Mouse (Mus musculus) midbrain, embryonic 14.5 days (tissue): ENCODE measurements around the gene Smg9. TPM values are rescaled to one million over a fixed set of nuclear protein-coding genes. Genes with fewer than 3 reads are reported as not detected.

Experiments
- ATAC-seq: fragments of 200-750 bp; cut with Nextera tagmentation; 2 replicates; pipeline ENCODE4 v1.8.0; 2017; ENCODE audit warnings: moderate number of reproducible peaks, moderate library complexity; ENCODE audit not compliant: low FRiP score, low TSS enrichment
- DNase-seq: peaks from one replicate; pipeline ENCODE4 v3.0.0-alpha.2; 2015
- H3K27ac ChIP-seq: fragments of 300-500 bp; sonication (generic); replicated peaks from 2 replicates; pipeline ENCODE4 v1.5.1; 2014; ENCODE audit warnings: mild to moderate bottlenecking, low read depth, low read length, moderate library complexity
- H3K27me3 ChIP-seq: fragments of 300-500 bp; sonication (generic); 2 replicates; pipeline ENCODE4 v1.6.1; 2014; ENCODE audit warnings: low read length, control low read depth, mixed read lengths; ENCODE audit not compliant: control insufficient read depth, insufficient read depth
- H3K36me3 ChIP-seq: fragments of 300-500 bp; sonication (generic); 2 replicates; pipeline ENCODE4 v1.6.1; 2014; ENCODE audit warnings: low read length, control low read depth; ENCODE audit not compliant: control insufficient read depth, insufficient read depth
- H3K4me1 ChIP-seq: fragments of 300-500 bp; sonication (generic); 2 replicates; pipeline ENCODE4 v1.6.1; 2014; ENCODE audit warnings: mild to moderate bottlenecking, antibody characterized with exemption, low read length, control low read depth; ENCODE audit not compliant: control insufficient read depth, insufficient read depth
- H3K4me2 ChIP-seq: fragments of 300-500 bp; sonication (generic); 2 replicates; pipeline ENCODE4 v1.6.1; 2014; ENCODE audit warnings: mild to moderate bottlenecking, low read length, moderate library complexity
- H3K4me3 ChIP-seq: fragments of 300-500 bp; sonication (generic); replicated peaks from 2 replicates; pipeline ENCODE4 v1.5.1; 2014; ENCODE audit warnings: low read depth, low read length
- H3K9ac ChIP-seq: fragments of 300-500 bp; sonication (generic); replicated peaks from 2 replicates; pipeline ENCODE4 v1.6.1; 2014; ENCODE audit warnings: mild to moderate bottlenecking, low read length, moderate library complexity
- H3K9me3 ChIP-seq: fragments of 300-500 bp; sonication (generic); 2 replicates; pipeline ENCODE4 v1.6.1; 2016; ENCODE audit warnings: low read length, control low read depth, mixed read lengths; ENCODE audit not compliant: control insufficient read depth
- WGBS: fragments of 180-500 bp; shearing (Covaris S2); extraction: QIAGEN DNeasy Blood & Tissue Kit; methylation state at CpG from one replicate; pipeline ENCODE4 v1.1.7; 2014; 5-methylcytosine and 5-hydroxymethylcytosine counted together
- polyA plus RNA-seq: library from polyadenylated mRNA; unstranded; fragments of >200 nt; fragmentation: Nextera tagmentation; extraction: Ambion mirVana; gene quantifications from 2 replicates; pipeline ENCODE4 v1.2.1, GENCODE M21; 2014

Smg9 gene
- polyA plus RNA-seq, 1 experiment from 2014 or later = 33.3 TPM

GRCm38 (mm10) chr7:24365258-24366014 is 34.0 kb upstream of the Smg9 start:
- H3K4me3 ChIP-seq = no peak overlapping the region
- WGBS = 81% methylated on average over 5 of the region's 5 CpGs
- H3K36me3 ChIP-seq = no peaks in the 10 kb centered on the region
- no peaks in the 10 kb centered on the region for H3K9me3 ChIP-seq
- DNase-seq (no peak), ATAC-seq (peak; percentile 38; the same call in 1 of the 2 replicates)
- no peaks in the 10 kb centered on the region for H3K27me3 ChIP-seq
- no peak overlapping the region for H3K27ac ChIP-seq
- H3K4me1 ChIP-seq = no peaks in the 10 kb centered on the region
- 0 out of 2 replicates have a peak overlapping the region, but pooled peaks have one; percentile 12 for H3K9ac ChIP-seq
- H3K4me2 ChIP-seq = no peak overlapping the region

GRCm38 (mm10) chr7:24366716-24367632 is 32.4 kb upstream of the Smg9 start:
- no peaks in the 10 kb centered on the region for H3K4me1 ChIP-seq
- H3K9ac ChIP-seq = no peak overlapping the region
- DNase-seq (no peak), ATAC-seq (no peak)
- no peak overlapping the region for H3K4me2 ChIP-seq
- no peaks in the 10 kb centered on the region for H3K27me3 ChIP-seq
- no peaks in the 10 kb centered on the region for H3K36me3 ChIP-seq
- WGBS = 80% methylated on average over 15 of the region's 15 CpGs
- H3K4me3 ChIP-seq = no peak overlapping the region
- no peaks in the 10 kb centered on the region for H3K9me3 ChIP-seq
- no peak overlapping the region for H3K27ac ChIP-seq

GRCm38 (mm10) chr7:24368226-24368625 is 31.2 kb upstream of the Smg9 start:
- Histone ChIP-seq H3K4me2 (no peak overlapping the region), H3K27ac (no peak overlapping the region), H3K27me3 (no peaks in the 10 kb centered on the region), H3K9ac (no peak overlapping the region), H3K4me3 (no peak overlapping the region), H3K4me1 (peaks cover under 1% of the 10 kb centered on the region; the same call in 1 of the 2 replicates), H3K36me3 (no peaks in the 10 kb centered on the region), H3K9me3 (no peaks in the 10 kb centered on the region)
- ATAC-seq (no peak), DNase-seq (no peak)
- 68% methylated on average over 4 of the region's 4 CpGs for WGBS

- ATAC-seq = no peak
- H3K9me3 ChIP-seq = no peaks in the 10 kb centered on the region
- no peak overlapping the region for H3K27ac ChIP-seq
- WGBS = 88% methylated on average over 7 of the region's 7 CpGs
- no peaks in the 10 kb centered on the region for H3K36me3 ChIP-seq
- no peak for DNase-seq
- no peak overlapping the region for H3K4me3 ChIP-seq
- H3K27me3 ChIP-seq = no peaks in the 10 kb centered on the region
- peaks cover 7% of the 10 kb centered on the region; the same call in 1 of the 2 replicates for H3K4me1 ChIP-seq
- H3K4me2 ChIP-seq = no peak overlapping the region
- no peak overlapping the region for H3K9ac ChIP-seq
Observed at GRCm38 (mm10) chr7:24368946-24369345, 30.5 kb upstream of the Smg9 start.

DNA sequence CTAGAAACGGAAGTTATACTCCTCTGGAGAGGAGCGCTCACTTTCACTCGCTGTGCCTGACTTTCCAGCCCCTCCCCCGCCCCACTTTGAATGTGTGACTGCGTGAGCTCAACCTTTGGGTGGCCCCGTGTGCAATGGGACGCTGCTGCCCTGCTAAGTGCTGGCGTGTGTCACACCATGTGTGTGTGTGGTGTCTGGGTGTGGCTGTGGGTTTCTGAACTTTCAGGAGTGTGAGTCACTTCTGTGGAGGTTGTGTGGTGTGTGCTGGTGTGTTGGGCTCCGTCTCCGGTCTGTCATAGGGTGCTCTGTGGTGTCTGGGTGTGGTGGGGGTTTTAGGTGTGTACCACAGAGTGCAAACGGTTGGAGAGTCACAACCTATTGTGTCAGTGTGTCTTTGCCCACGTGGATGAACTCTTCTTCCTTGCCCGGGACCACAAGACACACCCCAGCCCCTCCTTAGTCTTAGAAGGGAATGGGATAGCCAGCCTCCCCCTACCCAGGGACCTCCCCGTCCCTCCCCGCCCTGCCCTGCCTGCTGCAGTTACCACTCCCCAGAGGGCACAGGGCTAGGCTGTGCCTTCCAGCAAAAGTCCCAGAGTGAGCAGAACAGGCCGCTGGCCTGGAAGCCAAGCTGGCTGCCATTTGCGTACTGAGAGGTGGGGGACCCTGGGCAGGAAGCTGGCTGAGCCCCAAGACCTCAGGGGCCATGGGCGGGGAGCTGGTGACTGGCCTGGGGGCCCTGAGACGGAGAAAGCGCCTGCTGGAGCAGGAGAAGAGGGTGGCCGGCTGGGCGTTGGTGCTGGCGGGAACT is 29.5 kb upstream of the Smg9 start, which contains the start of gene Kcnn4:
TSS of gene Kcnn4 (plus strand) at position 533 of the 811 bp plus-strand sequence.
- Histone ChIP-seq H3K27ac (no peak within 1 kb of the TSS), H3K36me3 (no peaks in the 10 kb centered on the region), H3K9ac (no peak within 1 kb of the TSS), H3K27me3 (no peaks in the 10 kb centered on the region), H3K9me3 (no peaks in the 10 kb centered on the region), H3K4me3 (no peak within 1 kb of the TSS), H3K4me1 (peaks cover 7% of the 10 kb centered on the region; the same call in 1 of the 2 replicates), H3K4me2 (no peak within 1 kb of the TSS)
- no peak for DNase-seq
- 50% methylated on average over 23 of the region's 23 CpGs for WGBS
- no peak for ATAC-seq

DNA sequence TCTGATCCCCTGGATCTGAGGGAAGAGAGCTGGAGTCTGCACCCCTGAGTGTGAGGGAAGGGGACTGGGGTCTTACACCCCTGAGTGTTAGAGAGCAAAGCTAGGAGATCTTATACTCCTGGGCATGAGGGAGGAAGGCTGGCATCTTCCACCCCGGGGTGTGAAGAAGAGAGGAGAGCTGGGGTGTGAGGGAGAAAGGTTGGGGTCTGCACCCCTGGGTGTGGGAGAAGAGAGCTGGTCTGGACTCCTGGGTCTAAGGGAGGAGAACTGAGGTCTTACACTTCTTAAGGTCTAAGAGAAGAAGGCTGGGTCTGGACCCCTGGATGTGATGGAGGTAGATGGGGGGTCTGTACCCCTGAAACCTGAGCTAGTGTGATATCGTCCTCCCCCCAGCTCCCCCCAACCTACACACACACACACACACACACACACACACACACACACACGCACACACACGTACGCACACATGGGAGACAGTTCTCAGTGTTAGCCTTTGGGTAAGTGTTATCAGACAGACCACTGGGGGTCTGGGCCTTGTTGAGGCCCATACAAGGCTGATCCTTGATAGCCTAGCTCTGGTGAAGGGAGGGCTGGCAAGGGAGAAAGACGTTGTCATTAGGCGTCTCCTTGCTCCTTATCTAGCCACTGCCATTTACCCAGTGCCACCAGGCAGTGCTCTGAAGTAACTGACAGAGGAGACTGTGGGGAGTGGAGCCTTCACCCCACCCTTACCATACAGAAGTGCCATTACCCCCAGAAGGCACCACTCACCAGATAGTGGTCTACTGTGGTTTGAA is 28.2 kb upstream of the Smg9 start:
- no peaks in the 10 kb centered on the region for H3K9me3 ChIP-seq
- H3K4me3 ChIP-seq = no peak overlapping the region
- H3K27me3 ChIP-seq = no peaks in the 10 kb centered on the region
- 85% methylated on average over 7 of the region's 7 CpGs for WGBS
- ATAC-seq (no peak), DNase-seq (no peak)
- H3K4me2 ChIP-seq = no peak overlapping the region
- no peak overlapping the region for H3K9ac ChIP-seq
- no peak overlapping the region for H3K27ac ChIP-seq
- peaks cover 7% of the 10 kb centered on the region; the same call in 1 of the 2 replicates for H3K4me1 ChIP-seq
- H3K36me3 ChIP-seq = no peaks in the 10 kb centered on the region

DNA sequence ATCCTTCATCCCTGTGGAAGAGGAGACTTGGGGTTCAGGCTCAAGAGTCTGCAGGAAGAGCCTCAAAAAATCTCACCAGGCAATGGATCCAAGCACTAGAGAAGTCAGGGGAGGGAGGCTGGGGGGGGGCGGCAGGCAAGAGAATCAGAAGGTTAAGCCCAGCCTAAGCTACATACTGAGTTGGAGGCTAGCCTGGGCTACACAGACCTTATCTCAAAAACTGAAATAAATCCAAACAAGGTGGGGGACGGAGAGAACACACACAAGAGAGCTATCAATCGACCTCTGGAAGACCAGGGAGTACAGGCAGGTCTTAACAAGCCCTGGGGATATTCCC is 27.6 kb upstream of the Smg9 start:
- DNase-seq (no peak), ATAC-seq (no peak)
- no peaks in the 10 kb centered on the region for H3K9me3 ChIP-seq
- no peak overlapping the region for H3K4me3 ChIP-seq
- no peak overlapping the region for H3K9ac ChIP-seq
- no peaks in the 10 kb centered on the region for H3K36me3 ChIP-seq
- 69% methylated on average over 3 of the region's 3 CpGs for WGBS
- H3K27me3 ChIP-seq = no peaks in the 10 kb centered on the region
- H3K4me1 ChIP-seq = peaks cover 7% of the 10 kb centered on the region; the same call in 1 of the 2 replicates
- H3K27ac ChIP-seq = no peak overlapping the region
- H3K4me2 ChIP-seq = no peak overlapping the region

DNA sequence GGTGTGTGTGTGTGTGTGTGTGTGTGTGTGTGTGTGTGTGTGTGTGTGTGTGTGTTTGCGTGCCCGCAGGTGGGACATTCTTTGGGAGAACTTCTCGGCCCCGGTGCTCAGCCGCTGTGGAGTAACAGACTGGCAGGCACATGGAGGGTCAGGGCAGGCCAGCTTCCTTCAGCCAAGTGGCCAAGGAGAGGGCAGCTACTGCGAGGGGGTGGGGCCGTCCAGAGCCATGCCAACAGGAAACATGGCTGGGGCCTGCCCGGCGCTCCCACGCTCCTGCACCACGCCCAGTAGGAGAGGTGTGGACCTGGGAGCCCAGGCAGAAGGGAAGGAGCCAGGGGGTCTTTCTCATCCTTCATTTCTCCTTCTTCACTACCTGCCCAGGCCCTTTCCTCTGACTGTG is 27.1 kb upstream of the Smg9 start:
- H3K4me3 ChIP-seq = no peak overlapping the region
- H3K27ac ChIP-seq = no peak overlapping the region
- H3K9ac ChIP-seq = no peak overlapping the region
- peaks cover 8% of the 10 kb centered on the region; the same call in 1 of the 2 replicates for H3K4me1 ChIP-seq
- 90% methylated on average over 11 of the region's 11 CpGs for WGBS
- H3K27me3 ChIP-seq = no peaks in the 10 kb centered on the region
- DNase-seq = no peak
- H3K4me2 ChIP-seq = no peak overlapping the region
- no peaks in the 10 kb centered on the region for H3K9me3 ChIP-seq
- ATAC-seq = no peak
- no peaks in the 10 kb centered on the region for H3K36me3 ChIP-seq
